Mouse (Mus musculus): ENCODE data around the gene Grm7.

The Grm7 gene

DNA sequence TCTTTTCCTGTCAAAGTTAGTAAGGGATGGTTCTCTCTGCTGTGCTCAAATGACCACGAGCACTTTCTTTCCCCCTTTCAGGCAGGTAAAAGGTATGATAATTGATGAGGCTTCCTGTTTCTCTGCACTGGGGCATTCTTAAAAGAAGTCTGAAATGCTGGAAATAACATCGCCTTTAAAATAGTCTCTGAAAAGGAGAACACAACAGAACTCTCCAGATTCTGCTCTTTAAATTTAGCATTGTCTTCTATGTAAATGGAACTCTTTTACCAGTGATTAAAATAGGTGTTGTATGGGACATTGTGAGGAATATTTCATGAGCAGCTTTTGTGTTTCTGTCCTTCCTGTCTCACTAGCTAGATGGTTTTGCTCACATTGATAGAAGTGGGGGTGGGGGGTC is 393.7 kb downstream of the Grm7 start:
- DNase-seq = no peak

DNA sequence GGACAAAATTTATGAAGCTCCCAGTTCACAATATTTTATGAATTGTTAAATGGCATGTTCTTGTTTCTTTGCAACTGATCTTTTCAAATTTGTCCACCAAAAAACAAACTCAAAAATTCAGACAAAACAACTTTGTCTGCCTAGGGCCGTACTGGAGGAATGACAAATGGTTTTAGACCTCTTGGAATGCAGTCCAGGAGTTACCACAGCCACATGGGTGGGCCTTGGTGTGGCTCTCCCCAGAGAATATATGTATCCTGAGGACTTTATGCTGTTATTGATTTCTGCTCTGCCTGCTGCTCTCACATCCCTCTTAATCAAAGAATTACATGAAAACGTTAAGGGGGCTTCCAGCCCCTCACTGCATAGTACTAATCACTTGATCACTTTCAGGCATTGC is 400.5 kb downstream of the Grm7 start:
- no peak for DNase-seq

DNA sequence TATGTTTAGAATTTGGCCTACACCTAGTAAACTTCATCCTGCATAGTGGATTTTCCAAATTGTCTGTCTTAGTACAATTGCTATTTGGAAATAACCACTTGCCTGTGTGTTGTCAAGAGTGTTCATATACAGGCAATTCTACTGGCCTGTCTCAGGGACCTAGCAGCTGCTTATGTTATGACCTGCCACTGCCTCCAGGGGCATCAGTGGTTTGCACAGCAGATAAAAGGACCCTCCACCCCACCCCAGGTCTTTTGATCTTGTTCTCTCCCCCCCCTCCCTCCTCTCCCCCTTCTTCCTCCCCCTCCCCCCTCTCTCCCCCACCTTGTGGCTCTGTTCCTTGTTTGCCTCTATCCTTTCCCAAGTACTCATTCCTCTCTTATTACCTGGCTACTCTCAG is 403.9 kb downstream of the Grm7 start:
- DNase-seq = no peak

DNA sequence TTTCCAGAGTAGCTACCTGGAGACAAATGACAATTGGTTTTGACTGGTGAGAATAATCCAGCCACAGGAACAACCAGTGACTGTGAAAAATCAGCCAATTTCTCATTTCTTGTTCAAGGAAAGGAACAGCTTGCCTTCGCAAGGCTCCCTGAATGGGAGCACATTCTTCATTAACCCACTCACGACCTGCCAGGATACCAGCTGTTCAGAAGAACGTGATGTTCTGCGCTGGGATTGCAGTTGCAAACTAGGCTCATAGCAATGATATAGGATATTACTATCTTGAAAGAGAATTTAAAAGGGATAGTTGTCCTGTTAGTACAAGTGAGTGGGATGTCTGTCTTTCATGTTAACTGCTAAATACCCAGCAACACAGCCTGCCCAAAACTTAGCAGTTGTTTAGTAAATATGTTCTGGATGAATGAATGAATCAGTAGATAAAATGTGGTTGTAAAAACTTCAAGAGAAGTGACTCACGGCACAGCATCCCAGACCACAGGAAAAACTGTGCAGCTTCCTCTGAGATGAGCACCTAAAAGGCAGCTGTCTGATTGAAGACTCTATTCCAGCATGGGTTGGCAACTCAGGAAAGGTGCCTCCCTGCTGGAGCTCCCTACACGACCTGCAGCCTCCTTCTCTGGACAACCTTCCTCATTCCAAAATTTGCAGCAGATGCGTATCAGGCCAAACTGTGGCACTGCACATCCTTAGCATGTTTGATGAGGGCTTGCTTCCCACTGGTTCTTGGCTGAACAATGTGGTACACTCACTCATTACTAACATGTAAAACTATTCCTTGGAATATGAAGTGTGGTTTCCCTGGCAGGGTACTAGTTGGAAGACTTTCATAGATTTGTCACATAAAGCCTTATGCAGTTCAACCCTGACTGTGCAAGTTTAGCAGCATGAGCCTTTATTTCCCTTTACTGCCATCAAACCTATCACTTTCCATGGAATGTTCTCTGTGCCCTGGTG is 408.9 kb downstream of the Grm7 start:
- peak in 1 of 2 experiments; percentile 7 for DNase-seq

DNA sequence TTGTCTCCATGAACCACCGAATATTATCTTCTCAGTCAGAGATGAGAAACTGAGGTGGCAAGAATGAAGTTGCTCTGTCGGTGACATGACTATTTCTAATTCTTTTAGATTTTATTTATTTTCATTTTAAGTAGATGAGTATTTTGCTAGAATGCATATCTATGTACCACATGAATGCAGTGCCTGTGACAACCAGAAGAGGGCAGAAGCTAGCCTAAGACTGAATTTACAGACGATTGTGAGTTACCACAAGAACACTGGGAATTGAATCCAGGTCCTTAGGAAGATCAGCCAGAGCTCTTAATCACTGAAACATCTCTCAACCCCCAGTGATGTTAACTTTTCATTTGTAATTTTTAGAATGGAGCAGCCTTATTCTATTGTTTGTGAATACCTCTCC is 412.4 kb downstream of the Grm7 start:
- peak in 1 of 2 experiments; percentile 16 for DNase-seq

DNA sequence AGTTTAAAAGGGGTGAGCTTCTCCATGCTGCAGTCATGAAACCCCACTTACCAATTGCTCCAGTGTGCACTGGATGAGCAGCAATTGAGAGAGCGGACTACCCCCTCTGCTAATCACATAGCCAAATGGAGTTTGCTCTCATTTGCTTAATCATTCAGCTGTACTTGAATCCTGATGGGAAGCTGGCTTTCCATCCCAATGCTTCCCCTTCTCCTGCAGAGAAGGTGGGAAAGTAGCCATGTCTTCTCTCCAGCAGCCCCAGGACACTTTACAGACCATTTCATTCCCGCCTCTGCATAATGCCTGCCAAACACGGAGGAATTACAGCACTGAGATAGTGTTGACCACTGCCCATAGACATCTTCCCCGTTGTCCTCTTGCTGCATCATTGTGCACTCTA is 414.6 kb downstream of the Grm7 start:
- peak; percentile 73 to 79 for DNase-seq

DNA sequence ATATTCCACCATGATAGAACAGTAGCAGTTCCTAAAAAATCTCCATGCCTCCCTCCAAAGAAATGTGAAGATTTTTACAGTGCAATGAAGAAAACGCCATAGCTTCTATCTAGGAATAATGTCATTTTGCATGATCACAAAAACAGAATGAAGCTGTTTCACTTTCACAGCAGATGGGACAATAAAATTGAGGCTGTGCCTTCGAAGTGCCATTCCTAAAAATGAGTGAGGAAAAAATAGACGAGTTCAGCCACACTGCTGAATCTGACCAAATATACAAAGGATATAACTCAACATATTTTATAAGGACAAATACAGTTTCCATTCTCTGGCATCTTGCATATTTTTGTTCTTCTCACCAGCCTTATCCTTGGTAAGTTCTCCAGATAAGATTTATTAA is 439.2 kb downstream of the Grm7 start:
- DNase-seq = no peak

DNA sequence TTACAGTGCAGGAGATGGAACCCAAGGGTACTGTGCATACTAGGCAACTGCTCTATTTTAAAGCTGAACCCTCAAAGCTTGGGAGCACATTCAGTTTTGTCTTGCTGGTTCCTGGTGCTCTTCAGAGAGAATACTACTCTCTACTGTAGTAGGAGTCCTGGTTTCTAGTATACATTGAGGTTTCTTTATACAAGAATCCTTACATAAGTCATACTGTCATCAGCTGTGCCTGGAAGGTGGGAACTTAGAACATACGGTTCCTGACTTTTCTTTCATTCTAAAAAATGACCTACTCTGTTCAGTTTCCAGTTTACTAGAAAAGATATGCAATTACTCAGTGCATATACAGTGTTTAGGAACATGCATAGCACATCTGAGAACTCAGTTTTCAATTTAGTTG is 449.4 kb downstream of the Grm7 start:
- DNase-seq = no peak

DNA sequence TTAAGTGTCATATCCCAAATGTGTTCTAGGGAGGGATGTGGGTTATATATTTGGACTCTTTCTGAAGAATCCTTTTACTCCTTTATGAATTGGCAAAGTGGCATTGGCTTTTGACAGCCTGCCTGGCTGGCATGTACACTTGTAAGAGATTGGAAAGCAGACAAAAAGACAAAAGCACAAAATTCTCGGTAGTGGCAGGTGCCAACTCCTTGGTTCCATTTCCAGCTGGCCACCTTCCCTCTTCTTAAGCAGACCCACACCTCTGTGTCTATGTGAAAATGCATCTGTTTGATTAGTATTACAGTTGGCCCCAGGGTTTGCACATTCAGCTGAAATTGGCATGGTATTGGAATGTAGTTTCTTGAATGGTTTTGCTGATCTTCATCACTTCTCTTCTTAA is 460.1 kb downstream of the Grm7 start:
- DNase-seq = peak; percentile 34 to 50

DNA sequence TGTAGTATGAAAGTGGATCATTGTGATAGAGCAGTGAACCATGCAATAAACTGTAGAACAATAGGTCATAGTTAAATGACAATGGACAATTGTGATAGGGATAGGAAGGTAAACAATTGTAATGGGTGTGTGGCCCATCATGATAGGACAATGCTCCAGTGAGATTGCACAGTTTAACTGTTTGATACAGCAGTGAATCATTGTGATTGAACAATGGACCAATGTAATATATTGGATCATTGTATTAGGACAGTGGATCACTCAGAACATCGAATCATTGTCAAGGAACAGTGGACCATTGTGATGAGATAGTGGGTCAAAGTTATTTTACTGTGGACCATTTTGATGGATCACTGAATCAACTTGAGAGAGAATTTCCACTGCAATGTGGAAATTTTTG is 515.7 kb downstream of the Grm7 start:
- DNase-seq = no peak

DNA sequence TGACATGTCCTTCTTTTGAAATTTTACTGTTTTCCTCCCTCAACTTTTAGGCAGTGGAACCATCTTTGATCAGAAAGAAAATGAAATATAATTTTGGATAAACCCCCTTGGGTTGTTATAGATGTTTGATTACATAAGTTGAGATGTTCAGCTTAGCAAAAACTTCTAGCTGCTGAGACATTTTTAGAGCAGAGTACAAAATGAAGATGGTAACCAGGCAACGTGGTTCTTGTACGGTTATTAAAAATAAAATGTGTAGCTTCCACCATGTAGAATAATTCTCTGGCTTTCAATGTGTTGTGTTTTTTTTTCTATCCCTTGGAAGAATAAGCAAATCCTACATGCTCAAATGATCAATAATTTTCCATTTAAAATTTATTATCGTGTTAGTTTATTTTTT is 550.0 kb downstream of the Grm7 start:
- DNase-seq = no peak

DNA sequence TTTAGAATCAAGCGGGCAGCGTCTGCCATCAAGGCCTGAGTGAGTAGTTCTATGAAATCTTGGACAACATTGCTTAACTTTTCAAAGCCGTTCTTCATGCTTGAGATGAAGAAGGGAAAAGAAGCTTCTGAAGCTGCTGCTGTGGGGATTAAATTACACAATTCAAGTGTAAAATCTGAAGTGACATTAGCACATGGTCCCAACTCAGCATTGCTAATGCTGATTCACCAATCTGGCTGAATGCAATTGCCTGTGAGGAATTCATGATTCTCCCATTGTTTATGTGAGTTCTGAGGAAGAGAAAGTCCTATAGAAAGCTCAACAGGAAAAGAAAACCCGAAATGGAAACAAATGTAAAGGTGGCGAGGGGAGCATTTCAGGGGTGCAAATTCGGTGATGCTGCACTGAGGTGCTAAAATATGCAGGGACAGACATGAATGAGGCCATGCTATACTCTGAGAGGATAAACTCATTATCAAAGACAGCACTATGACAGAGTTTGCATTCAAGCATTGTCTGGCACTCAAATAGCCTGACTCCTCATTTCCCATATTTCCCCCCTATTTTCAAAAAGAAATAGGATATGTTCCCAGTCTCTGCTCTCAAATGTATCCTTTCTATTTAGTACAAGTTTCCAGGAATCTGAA is 575.8 kb downstream of the Grm7 start:
- peak; percentile 6 to 15 for DNase-seq

DNA sequence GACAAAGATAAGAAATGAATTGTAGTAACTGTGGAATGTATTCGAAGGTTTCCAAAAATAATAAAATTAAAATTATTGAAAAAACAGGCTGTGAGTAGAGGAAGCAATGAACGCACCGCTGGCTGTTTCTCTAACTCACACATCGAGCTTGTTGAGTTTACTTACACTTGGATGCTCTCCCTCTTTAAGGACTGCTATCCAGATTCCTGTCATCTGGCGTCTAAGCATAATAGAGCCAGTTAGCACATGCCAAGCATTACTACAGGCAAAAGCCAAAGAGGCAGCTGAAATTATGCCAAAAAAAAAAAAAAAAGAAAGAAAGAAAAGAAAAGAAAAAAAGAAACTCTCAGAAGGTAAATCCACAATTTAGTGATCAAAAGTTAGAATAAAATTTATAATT is 609.8 kb downstream of the Grm7 start:
- DNase-seq = no peak

DNA sequence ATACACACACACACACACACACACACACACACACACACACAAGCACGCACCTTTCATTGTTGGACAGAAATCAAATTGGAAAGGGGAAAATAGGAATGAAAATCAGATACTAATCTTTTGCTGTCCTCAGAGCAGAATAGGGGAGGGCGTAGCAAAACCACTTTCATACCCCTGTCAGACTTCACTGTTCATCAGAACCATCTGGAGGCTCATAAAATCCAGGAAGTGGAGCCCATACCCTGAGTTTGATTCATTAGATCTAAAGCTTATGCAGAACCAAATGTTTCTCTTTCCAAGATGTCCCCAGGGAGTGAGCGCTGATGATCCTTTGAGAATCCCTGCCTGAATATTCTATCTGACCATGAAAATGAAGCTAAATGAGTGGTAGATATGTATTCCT is 611.6 kb downstream of the Grm7 start:
- no peak for DNase-seq

DNA sequence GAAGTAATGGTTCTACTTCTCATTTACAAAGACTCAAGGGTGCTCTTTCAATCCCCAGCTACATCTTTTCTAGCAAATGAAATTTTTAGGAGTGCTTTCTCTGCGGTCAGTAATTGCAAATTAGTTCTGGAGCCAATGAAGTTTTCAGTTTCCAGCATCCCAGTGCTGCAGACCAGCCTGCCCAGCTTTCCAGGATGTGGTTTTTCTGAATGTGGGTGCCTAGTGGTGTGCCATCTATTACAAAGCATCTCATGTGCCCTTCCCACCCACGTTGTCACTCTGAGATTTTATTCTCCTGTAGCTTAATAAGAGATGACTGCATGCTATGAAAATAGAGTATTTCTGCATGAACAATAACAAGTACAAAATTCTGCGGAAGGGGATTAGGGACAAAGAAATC is 612.9 kb downstream of the Grm7 start:
- no peak for DNase-seq

DNA sequence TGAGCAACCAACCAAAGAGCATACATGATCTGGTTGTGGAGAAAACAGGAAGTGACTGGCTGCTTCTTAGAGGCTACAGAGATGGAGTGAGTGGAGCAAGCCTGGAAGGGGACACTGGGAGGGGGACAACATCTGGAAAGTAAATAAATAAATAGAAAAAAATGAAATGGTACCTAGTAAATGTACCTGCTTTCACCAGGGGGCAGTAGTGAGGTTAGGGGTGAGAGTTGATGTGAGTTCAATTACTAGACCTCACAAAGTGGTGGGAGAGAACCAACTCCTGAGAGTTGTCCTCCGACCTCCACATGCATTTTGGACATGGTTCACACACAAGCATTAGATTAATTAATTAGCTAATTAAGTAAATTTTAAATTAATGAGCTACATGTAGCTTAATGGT is 615.8 kb downstream of the Grm7 start:
- DNase-seq = no peak

DNA sequence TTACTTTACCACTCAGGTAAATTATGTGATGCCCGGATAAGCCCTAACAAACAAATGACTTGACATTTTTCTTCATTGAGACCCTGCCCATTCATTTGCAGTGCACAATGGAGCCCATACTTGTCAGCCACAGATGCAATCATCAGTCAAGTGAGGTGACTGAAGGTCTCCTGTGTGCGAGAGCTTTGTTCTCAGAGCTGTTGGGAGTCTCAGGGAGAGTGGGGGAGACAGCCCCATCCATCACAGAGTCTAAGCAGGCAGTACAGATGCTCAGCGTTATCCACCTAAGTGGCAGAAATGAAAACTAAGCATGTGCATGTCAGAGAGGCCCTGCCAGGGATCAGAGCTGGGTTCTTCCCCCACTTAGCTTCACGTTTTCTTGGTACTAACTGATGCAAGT is 631.3 kb downstream of the Grm7 start:
- no peak for DNase-seq

DNA sequence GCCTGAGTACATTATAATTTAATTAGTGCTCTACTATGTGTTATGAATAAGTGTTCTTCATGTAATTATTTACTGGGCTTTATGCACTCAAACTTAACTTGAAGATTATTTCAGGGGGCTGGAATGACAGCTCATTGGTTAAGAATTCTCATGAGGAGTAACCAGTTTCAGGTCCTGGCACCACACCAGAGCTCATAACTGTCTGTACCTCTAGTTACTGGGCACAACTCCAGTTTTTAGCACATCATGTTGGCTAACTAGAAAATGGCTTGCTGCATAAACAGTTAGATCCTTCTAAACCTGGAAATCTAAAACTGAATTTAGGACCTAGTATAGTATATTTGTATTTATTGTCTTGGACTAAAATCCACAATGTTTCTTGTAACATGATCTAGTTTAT is 633.1 kb downstream of the Grm7 start:
- DNase-seq = no peak

DNA sequence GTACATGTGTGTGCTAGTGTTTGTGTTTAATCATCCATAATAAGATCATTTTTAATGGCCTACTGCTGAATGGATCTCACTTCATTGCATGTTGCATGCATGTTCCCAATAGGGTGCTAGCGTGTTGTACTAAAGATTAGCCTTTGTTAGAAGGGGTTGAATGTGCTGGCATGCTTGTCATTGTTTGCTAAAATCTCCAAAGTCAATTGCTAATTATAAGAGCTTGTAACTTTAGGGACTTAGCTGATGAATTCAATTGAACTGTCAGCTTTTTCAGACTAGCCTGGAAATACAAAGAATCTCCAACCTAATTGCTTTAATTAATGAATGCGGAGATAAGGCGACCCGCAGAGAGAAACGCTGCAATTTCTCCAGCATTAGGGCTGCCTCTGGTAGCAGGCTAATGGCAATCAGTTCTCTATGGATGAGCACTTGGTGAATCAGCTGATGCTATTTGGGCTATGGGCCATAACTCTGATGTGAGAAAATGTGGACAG is 648.2 kb downstream of the Grm7 start:
- peak; percentile 3 to 19 for DNase-seq

DNA sequence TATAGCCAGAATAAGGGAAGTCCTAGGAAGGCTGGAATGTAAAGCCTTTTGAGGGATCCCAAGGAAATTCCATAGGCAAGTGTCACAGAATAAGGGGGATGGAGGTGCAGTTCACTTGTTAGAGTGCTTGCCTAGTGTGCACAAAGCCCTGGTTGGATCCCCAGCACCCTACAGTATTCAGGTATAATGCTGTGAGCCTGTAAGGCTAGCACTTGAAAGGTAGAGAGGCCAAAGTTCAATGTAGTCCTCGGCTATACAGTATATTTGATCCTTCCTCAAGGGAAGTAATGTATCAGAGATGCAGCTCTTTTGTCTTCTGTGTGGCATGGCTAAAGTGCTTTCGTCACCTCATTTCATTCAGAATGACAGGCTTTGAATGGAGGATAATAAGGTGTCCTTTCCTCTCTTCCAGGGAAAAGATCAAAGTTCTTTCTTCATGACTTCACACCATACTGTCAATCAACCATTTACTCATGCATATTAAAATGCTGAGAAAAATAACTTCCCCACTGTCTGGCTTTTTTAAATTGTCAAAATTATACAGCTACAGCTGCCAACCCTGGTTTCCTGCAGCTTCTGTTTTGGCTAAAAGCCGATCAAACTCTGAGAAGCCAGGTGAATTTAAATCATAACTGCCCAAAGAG is 658.7 kb downstream of the Grm7 start:
- no peak for DNase-seq

DNA sequence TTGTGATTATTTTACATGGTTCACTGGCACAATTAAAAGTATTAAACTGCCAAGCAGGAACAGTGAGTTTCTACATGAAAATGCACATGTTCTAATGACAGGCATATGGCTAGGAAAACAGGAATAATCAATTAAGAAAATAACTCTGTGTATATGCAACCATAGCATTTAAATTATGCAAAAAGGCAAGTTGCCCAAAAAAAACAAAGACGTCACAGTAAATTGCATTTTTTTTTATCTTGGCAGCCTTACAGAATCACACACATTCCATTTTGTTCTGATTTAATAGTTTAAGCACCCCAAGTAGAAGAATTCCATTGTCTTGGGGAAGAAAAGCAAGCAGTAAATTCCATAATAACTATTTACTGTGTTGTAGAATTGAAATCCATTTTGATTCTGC is 716.3 kb downstream of the Grm7 start:
- no peak for DNase-seq

DNA sequence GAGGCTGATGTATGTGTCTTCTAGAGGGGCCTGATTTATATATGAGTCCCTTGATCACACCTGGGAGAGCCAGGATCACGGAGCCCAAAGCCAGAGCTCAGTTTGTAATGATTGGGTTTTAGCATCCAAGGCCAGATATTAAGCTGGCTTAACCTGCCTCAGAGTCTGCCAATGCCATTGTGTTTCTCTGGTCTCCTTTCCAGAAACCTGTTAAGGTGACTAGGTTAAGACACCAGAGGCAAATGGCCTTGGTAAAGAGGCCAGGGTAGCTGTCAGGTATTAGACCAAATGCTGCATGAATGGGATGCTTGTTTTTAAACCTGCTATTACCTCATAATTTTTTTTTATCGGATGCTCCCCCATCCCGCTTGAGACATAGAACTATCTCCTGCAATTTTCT is 722.7 kb downstream of the Grm7 start:
- no peak for DNase-seq

DNA sequence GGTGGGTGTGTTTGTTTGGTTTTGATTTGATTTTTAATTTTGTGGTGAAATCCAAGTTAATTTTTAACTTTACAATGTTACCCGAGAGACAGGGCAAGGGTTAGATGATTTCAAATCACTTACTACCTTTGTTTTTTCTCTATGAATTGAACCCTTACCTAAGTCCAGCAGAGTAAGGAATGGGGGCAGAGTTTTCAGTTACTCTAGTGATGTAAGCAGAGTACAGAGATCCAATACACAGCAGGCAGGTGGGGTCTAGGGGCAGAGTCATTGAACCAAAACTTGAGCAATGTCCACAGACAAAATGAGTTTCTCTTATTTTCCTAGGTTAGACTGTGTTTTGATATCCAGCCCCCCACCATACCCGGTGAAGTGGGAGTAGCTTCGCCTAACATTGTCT is 723.2 kb downstream of the Grm7 start:
- DNase-seq = no peak

DNA sequence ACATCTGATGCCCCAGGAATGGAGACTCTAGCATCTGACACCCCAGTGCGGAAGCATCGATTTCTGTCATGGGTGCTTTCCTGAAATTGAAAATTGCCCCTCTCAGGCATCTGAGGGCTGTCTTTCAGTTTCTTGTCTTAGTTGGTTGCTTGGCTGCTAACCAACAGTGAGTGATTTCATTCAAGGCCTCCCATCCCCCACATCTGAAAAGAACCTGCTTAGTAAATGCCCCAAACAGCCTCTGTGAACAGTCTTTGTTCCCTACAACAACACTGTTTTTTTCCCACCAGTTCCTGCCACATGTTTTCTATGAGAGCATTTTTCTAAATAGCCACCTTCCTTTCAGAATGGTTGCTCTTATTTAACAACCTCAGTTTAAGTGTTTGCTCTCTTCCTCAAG is 723.6 kb downstream of the Grm7 start:
- DNase-seq = no peak

All from cerebellum, postnatal 14 days (tissue).